Mouse (Mus musculus) liver, embryonic 13.5 days (tissue): ENCODE results near the gene Eml2. TPM values are rescaled to one million over a fixed set of nuclear protein-coding genes. Genes with fewer than 3 reads are reported as not detected.

Experiments used
- ATAC-seq: fragments of 200-750 bp; cut with Nextera tagmentation; 2 replicates; pipeline ENCODE4 v1.8.0; 2017; ENCODE audit warnings: low read depth, mild to moderate bottlenecking, moderate number of reproducible peaks, moderate library complexity
- DNase-seq: peaks from one replicate; pipeline ENCODE4 v3.0.0; 2022
- H3K27ac ChIP-seq: fragments of 300-500 bp; sonication (generic); 2 replicates; pipeline ENCODE4 v1.5.1; 2015; ENCODE audit warnings: moderate library complexity, mild to moderate bottlenecking, inconsistent platforms
- H3K27me3 ChIP-seq: fragments of 300-500 bp; sonication (generic); 2 replicates; pipeline ENCODE4 v1.6.1; 2015; ENCODE audit warnings: mild to moderate bottlenecking, inconsistent platforms
- H3K36me3 ChIP-seq: fragments of 300-500 bp; sonication (generic); 2 replicates; pipeline ENCODE4 v1.6.1; 2015; ENCODE audit warnings: mild to moderate bottlenecking, inconsistent platforms
- H3K4me1 ChIP-seq: fragments of 300-500 bp; sonication (generic); replicated peaks from 2 replicates; pipeline ENCODE4 v1.6.1; 2015; ENCODE audit warnings: inconsistent platforms
- H3K4me2 ChIP-seq: fragments of 300-500 bp; sonication (generic); 2 replicates; pipeline ENCODE4 v1.6.1; 2015; ENCODE audit warnings: inconsistent platforms, mild to moderate bottlenecking, moderate library complexity
- H3K4me3 ChIP-seq: fragments of 300-500 bp; sonication (generic); replicated peaks from 2 replicates; pipeline ENCODE4 v1.5.1; 2015; ENCODE audit warnings: mild to moderate bottlenecking, inconsistent platforms
- H3K9ac ChIP-seq: fragments of 300-500 bp; sonication (generic); 2 replicates; pipeline ENCODE4 v1.6.1; 2015; ENCODE audit warnings: mild to moderate bottlenecking, inconsistent platforms
- H3K9me3 ChIP-seq: fragments of 300-500 bp; sonication (generic); replicated peaks from 2 replicates; pipeline ENCODE4 v1.6.1; 2016; ENCODE audit warnings: inconsistent platforms
- WGBS: fragments of 180-500 bp; shearing (Covaris S2); methylation state at CpG from one replicate; pipeline ENCODE4 v1.1.7; 2015; ENCODE audit not compliant: insufficient replicate concordance; 5-methylcytosine and 5-hydroxymethylcytosine counted together
- polyA plus RNA-seq: library from polyadenylated mRNA; unstranded; fragments of >200 nt; fragmentation: Nextera tagmentation; extraction: Ambion mirVana; gene quantifications from 2 replicates; pipeline ENCODE4 v1.2.1, GENCODE M21; 2015

Eml2 gene
- polyA plus RNA-seq, 1 experiment from 2014 or later = 3.6 TPM

GRCm38 (mm10) chr7:19163752-19164151 lies 12.5 kb upstream of the Eml2 start:
- H3K4me3 ChIP-seq = no peak overlapping the region
- no peaks in the 10 kb centered on the region for H3K36me3 ChIP-seq
- peaks cover 47% of the 10 kb centered on the region for H3K4me1 ChIP-seq
- H3K4me2 ChIP-seq = no peak overlapping the region
- H3K9ac ChIP-seq = no peak overlapping the region
- H3K27me3 ChIP-seq = peaks cover 78% of the 10 kb centered on the region
- no peak overlapping the region for H3K27ac ChIP-seq
- H3K9me3 ChIP-seq = 0 out of 2 replicates have a peak, but pooled peaks cover 3% of the 10 kb centered on the region
- ATAC-seq = no peak
- 35% methylated on average over 12 of the region's 12 CpGs for WGBS
- DNase-seq = no peak

- H3K27me3 ChIP-seq = peaks cover 76% of the 10 kb centered on the region
- 0 out of 2 replicates have a peak overlapping the region, but pooled peaks have one; percentile 1 for H3K4me3 ChIP-seq
- no peak overlapping the region for H3K9ac ChIP-seq
- peak overlapping the region; percentile 44 for H3K4me2 ChIP-seq
- H3K27ac ChIP-seq = no peak overlapping the region
- WGBS = 4% methylated on average over 6 of the region's 6 CpGs
- no peaks in the 10 kb centered on the region for H3K36me3 ChIP-seq
- 0 out of 2 replicates have a peak, but pooled peaks cover 3% of the 10 kb centered on the region for H3K9me3 ChIP-seq
- DNase-seq (no peak), ATAC-seq (peak; percentile 55)
- peaks cover 46% of the 10 kb centered on the region for H3K4me1 ChIP-seq
Measured at GRCm38 (mm10) chr7:19164189-19164588, 12.0 kb upstream of the Eml2 start.

- WGBS = under 1% methylated on average over 13 of the region's 13 CpGs
- ATAC-seq (peak; percentile 46), DNase-seq (peak; percentile 56)
- Histone ChIP-seq H3K36me3 (no peaks in the 10 kb centered on the region), H3K9ac (no peak overlapping the region), H3K4me3 (0 out of 2 replicates have a peak overlapping the region, but pooled peaks have one; percentile 22), H3K4me1 (peaks cover 38% of the 10 kb centered on the region), H3K9me3 (0 out of 2 replicates have a peak, but pooled peaks cover 3% of the 10 kb centered on the region), H3K27me3 (peaks cover 75% of the 10 kb centered on the region), H3K27ac (no peak overlapping the region), H3K4me2 (peak overlapping the region; percentile 44)
Measured at GRCm38 (mm10) chr7:19164978-19165377, 11.2 kb upstream of the Eml2 start.

- WGBS = 9% methylated on average over 14 of the region's 14 CpGs
- peaks cover 77% of the 10 kb centered on the region for H3K27me3 ChIP-seq
- 0 out of 2 replicates have a peak within 1 kb of the TSS, but pooled peaks have one; percentile 22 for H3K4me3 ChIP-seq
- H3K4me2 ChIP-seq = peak within 1 kb of the TSS; percentile 44
- H3K27ac ChIP-seq = no peak within 1 kb of the TSS
- H3K9ac ChIP-seq = no peak within 1 kb of the TSS
- no peaks in the 10 kb centered on the region for H3K36me3 ChIP-seq
- no peak for DNase-seq
- H3K4me1 ChIP-seq = peaks cover 29% of the 10 kb centered on the region
- ATAC-seq = 0 out of 2 replicates have a peak, but pooled peaks have one; percentile 8
- 0 out of 2 replicates have a peak, but pooled peaks cover 3% of the 10 kb centered on the region for H3K9me3 ChIP-seq
Measured at GRCm38 (mm10) chr7:19165656-19166423, 10.4 kb upstream of the Eml2 start, which contains the start of gene Gipr. Gene Gipr, minus strand, starts transcription at chr7:19166127.

GRCm38 (mm10) chr7:19166990-19167389 lies 9.2 kb upstream of the Eml2 start:
- no peak overlapping the region for H3K4me2 ChIP-seq
- no peaks in the 10 kb centered on the region for H3K36me3 ChIP-seq
- 0 out of 2 replicates have a peak, but pooled peaks cover 3% of the 10 kb centered on the region for H3K9me3 ChIP-seq
- H3K27me3 ChIP-seq = peaks cover 78% of the 10 kb centered on the region
- H3K27ac ChIP-seq = no peak overlapping the region
- H3K4me1 ChIP-seq = peaks cover 32% of the 10 kb centered on the region
- 68% methylated on average over 3 of the region's 3 CpGs for WGBS
- DNase-seq = no peak
- no peak overlapping the region for H3K4me3 ChIP-seq
- no peak overlapping the region for H3K9ac ChIP-seq
- no peak for ATAC-seq

- WGBS = 49% methylated on average over 10 of the region's 10 CpGs
- Histone ChIP-seq H3K9ac (no peak overlapping the region), H3K27ac (peak overlapping the region; percentile 34; the same call in 1 of the 2 replicates), H3K27me3 (peaks cover 77% of the 10 kb centered on the region), H3K9me3 (0 out of 2 replicates have a peak, but pooled peaks cover 3% of the 10 kb centered on the region), H3K4me2 (no peak overlapping the region), H3K4me1 (peaks cover 31% of the 10 kb centered on the region), H3K4me3 (no peak overlapping the region), H3K36me3 (no peaks in the 10 kb centered on the region)
- DNase-seq (no peak), ATAC-seq (no peak)
Measured at GRCm38 (mm10) chr7:19169506-19169905, 6.7 kb upstream of the Eml2 start.

- Histone ChIP-seq H3K9ac (no peak overlapping the region), H3K27me3 (peaks cover 75% of the 10 kb centered on the region), H3K4me3 (no peak overlapping the region), H3K36me3 (no peaks in the 10 kb centered on the region), H3K4me1 (peaks cover 25% of the 10 kb centered on the region), H3K9me3 (0 out of 2 replicates have a peak, but pooled peaks cover 3% of the 10 kb centered on the region), H3K27ac (peak overlapping the region; percentile 34; the same call in 1 of the 2 replicates), H3K4me2 (no peak overlapping the region)
- DNase-seq (no peak), ATAC-seq (0 out of 2 replicates have a peak, but pooled peaks have one; percentile 34)
- 45% methylated on average over 8 of the region's 8 CpGs for WGBS
Measured at GRCm38 (mm10) chr7:19170142-19170541, 6.1 kb upstream of the Eml2 start.

- Histone ChIP-seq H3K4me3 (no peak overlapping the region), H3K36me3 (no peaks in the 10 kb centered on the region), H3K9me3 (0 out of 2 replicates have a peak, but pooled peaks cover 3% of the 10 kb centered on the region), H3K9ac (0 out of 2 replicates have a peak overlapping the region, but pooled peaks have one; percentile 1), H3K27ac (no peak overlapping the region), H3K4me2 (no peak overlapping the region), H3K4me1 (peaks cover 19% of the 10 kb centered on the region), H3K27me3 (peaks cover 80% of the 10 kb centered on the region)
- ATAC-seq = no peak
- WGBS = 26% methylated on average over 8 of the region's 8 CpGs
- no peak for DNase-seq
Measured at GRCm38 (mm10) chr7:19171831-19172230, 4.4 kb upstream of the Eml2 start.

- Histone ChIP-seq H3K9me3 (no peaks in the 10 kb centered on the region), H3K4me1 (peaks cover 23% of the 10 kb centered on the region), H3K4me2 (peak overlapping the region; percentile 38), H3K9ac (no peak overlapping the region; the same call in 1 of the 2 replicates), H3K4me3 (peak overlapping the region; percentile 7; the same call in 1 of the 2 replicates), H3K27ac (no peak overlapping the region), H3K27me3 (peaks cover 82% of the 10 kb centered on the region), H3K36me3 (no peaks in the 10 kb centered on the region)
- WGBS = 3% methylated on average over 17 of the region's 17 CpGs
- DNase-seq (peak; percentile 59), ATAC-seq (peak; percentile 34; the same call in 1 of the 2 replicates)
Measured at GRCm38 (mm10) chr7:19172874-19173273, 3.3 kb upstream of the Eml2 start.

GRCm38 (mm10) chr7:19176516-19176947 lies 311 bp downstream of the Eml2 start:
- H3K27ac ChIP-seq = no peak overlapping the region
- no peak overlapping the region for H3K4me2 ChIP-seq
- no peaks in the 10 kb centered on the region for H3K36me3 ChIP-seq
- H3K4me3 ChIP-seq = 0 out of 2 replicates have a peak overlapping the region, but pooled peaks have one; percentile 8
- WGBS = 8% methylated on average over 21 of the region's 21 CpGs
- ATAC-seq (no peak), DNase-seq (no peak)
- no peak overlapping the region for H3K9ac ChIP-seq
- H3K27me3 ChIP-seq = peaks cover 87% of the 10 kb centered on the region
- no peaks in the 10 kb centered on the region for H3K9me3 ChIP-seq
- peaks cover 55% of the 10 kb centered on the region for H3K4me1 ChIP-seq

GRCm38 (mm10) chr7:19177216-19177615 lies 995 bp downstream of the Eml2 start:
- Histone ChIP-seq H3K27me3 (peaks cover 82% of the 10 kb centered on the region), H3K27ac (no peak overlapping the region), H3K9me3 (no peaks in the 10 kb centered on the region), H3K4me1 (peaks cover 55% of the 10 kb centered on the region), H3K9ac (no peak overlapping the region), H3K4me2 (no peak overlapping the region), H3K4me3 (no peak overlapping the region), H3K36me3 (no peaks in the 10 kb centered on the region)
- DNase-seq = no peak
- WGBS = 53% methylated on average over 7 of the region's 7 CpGs
- ATAC-seq = no peak
